Mouse (Mus musculus): Measurements from ENCODE around the gene Alkbh8.
"Not testable (repeated sequence)": the region's sequence is repeated elsewhere in the genome, so short reads cannot be mapped to it uniquely, and the experiment has no call there.

Alkbh8 gene

GRCm38 (mm10) chr9:3334962-3335767 is at the start of gene Alkbh8:
TSS of gene Alkbh8 (plus strand) at chr9:3335140.
- peak; percentile 82 for DNase-seq (ENCODE audit: low spot score)

GRCm38 (mm10) chr9:3309292-3309836 is 25.6 kb upstream of the Alkbh8 start:
- DNase-seq (ENCODE audit: low spot score) = no peak

- no peak for DNase-seq (ENCODE audit: low spot score)
Measured at GRCm38 (mm10) chr9:3310016-3310415, 24.9 kb upstream of the Alkbh8 start.

GRCm38 (mm10) chr9:3327342-3328053 is 7.4 kb upstream of the Alkbh8 start:
- DNase-seq (ENCODE audit: low spot score) = not testable (repeated sequence)

GRCm38 (mm10) chr9:3328054-3328595 is 6.8 kb upstream of the Alkbh8 start:
- no peak for DNase-seq (ENCODE audit: low spot score)

GRCm38 (mm10) chr9:3330319-3330718 is 4.6 kb upstream of the Alkbh8 start:
- DNase-seq (ENCODE audit: low spot score) = no peak

- DNase-seq (ENCODE audit: low spot score) = no peak
Measured at GRCm38 (mm10) chr9:3330737-3331384, 4.1 kb upstream of the Alkbh8 start.

- no peak for DNase-seq (ENCODE audit: low spot score)
Measured at GRCm38 (mm10) chr9:3336661-3337060, 1.7 kb downstream of the Alkbh8 start.

- DNase-seq (ENCODE audit: low spot score) = no peak
Measured at GRCm38 (mm10) chr9:3345136-3345535, 10.2 kb downstream of the Alkbh8 start.

GRCm38 (mm10) chr9:3345967-3346366 is 11.0 kb downstream of the Alkbh8 start:
- DNase-seq (ENCODE audit: low spot score) = no peak

- DNase-seq (ENCODE audit: low spot score) = no peak
Measured at GRCm38 (mm10) chr9:3350056-3350455, 15.1 kb downstream of the Alkbh8 start.

GRCm38 (mm10) chr9:3376323-3376722 is 41.4 kb downstream of the Alkbh8 start:
- not testable (repeated sequence) for DNase-seq (ENCODE audit: low spot score)

- peak; percentile 94 for DNase-seq (ENCODE audit: low spot score)
Measured at GRCm38 (mm10) chr9:3403251-3404208, 68.6 kb downstream of the Alkbh8 start, which contains the start of gene Cwf19l2. TSS of gene Cwf19l2 (plus strand) at chr9:3403592.

GRCm38 (mm10) chr9:3404372-3404771 is 69.4 kb downstream of the Alkbh8 start:
- DNase-seq (ENCODE audit: low spot score) = peak; percentile 5

- not testable (repeated sequence) for DNase-seq (ENCODE audit: low spot score)
Measured at GRCm38 (mm10) chr9:3439555-3440300, 104.8 kb downstream of the Alkbh8 start.
